Mouse (Mus musculus) layer of hippocampus, adult 11-12 months (tissue): ENCODE measurements around the gene Olfr313.
"Not testable (repeated sequence)": the region's sequence is repeated elsewhere in the genome, so short reads cannot be mapped to it uniquely, and the experiment has no call there.

Experiments
- DNase-seq: peaks from one replicate; pipeline ENCODE4 v3.0.0; 2022; ENCODE audit warnings: low spot score

The Olfr313 gene

GRCm38 (mm10) chr11:58814700-58815099 lies at the start of gene Olfr313:
Gene Olfr313 (plus strand): TSS chr11:58815000.
- DNase-seq: not testable (repeated sequence)

GRCm38 (mm10) chr11:58772888-58773287 lies 41.9 kb upstream of the Olfr313 start, which contains the start of gene Olfr315:
Gene Olfr315 (plus strand): TSS chr11:58773188.
- no peak for DNase-seq

GRCm38 (mm10) chr11:58782480-58783089 lies 32.2 kb upstream of the Olfr313 start, which contains the start of gene Olfr314:
Gene Olfr314 (plus strand): TSS chr11:58782952.
- DNase-seq: no peak

GRCm38 (mm10) chr11:58784182-58784581 lies 30.6 kb upstream of the Olfr313 start:
- DNase-seq: no peak

GRCm38 (mm10) chr11:58787651-58788050 lies 27.1 kb upstream of the Olfr313 start:
- no peak for DNase-seq

GRCm38 (mm10) chr11:58788346-58788745 lies 26.5 kb upstream of the Olfr313 start:
- DNase-seq: no peak

GRCm38 (mm10) chr11:58789532-58789931 lies 25.3 kb upstream of the Olfr313 start:
- no peak for DNase-seq

- DNase-seq: no peak
These were observed 24.7 kb upstream of the Olfr313 start for GRCm38 (mm10) chr11:58790053-58790452.

- DNase-seq: no peak
These were observed 24.2 kb upstream of the Olfr313 start for GRCm38 (mm10) chr11:58790646-58791045.

GRCm38 (mm10) chr11:58795856-58796255 lies 18.9 kb upstream of the Olfr313 start:
- no peak for DNase-seq

- peak; percentile 77 for DNase-seq
These were observed 17.9 kb upstream of the Olfr313 start for GRCm38 (mm10) chr11:58796850-58797249.

- no peak for DNase-seq
These were observed 15.1 kb upstream of the Olfr313 start for GRCm38 (mm10) chr11:58799747-58800146.

GRCm38 (mm10) chr11:58801558-58802228 lies 13.1 kb upstream of the Olfr313 start, which contains the start of gene Fam183b:
Gene Fam183b (minus strand): TSS chr11:58801960.
- DNase-seq: peak; percentile 34

GRCm38 (mm10) chr11:58803871-58804270 lies 10.9 kb upstream of the Olfr313 start:
- no peak for DNase-seq

GRCm38 (mm10) chr11:58804393-58804792 lies 10.4 kb upstream of the Olfr313 start:
- no peak for DNase-seq

GRCm38 (mm10) chr11:58812001-58812400 lies 2.8 kb upstream of the Olfr313 start:
- no peak for DNase-seq

- no peak for DNase-seq
These were observed 876 bp downstream of the Olfr313 start for GRCm38 (mm10) chr11:58815676-58816075.

- not testable (repeated sequence) for DNase-seq
These were observed 14.1 kb downstream of the Olfr313 start, which contains the start of gene Olfr312 for GRCm38 (mm10) chr11:58828937-58829336. Gene Olfr312 (plus strand): TSS chr11:58829237.

GRCm38 (mm10) chr11:58829764-58830163 lies 15.0 kb downstream of the Olfr313 start:
- no peak for DNase-seq

GRCm38 (mm10) chr11:58832541-58832940 lies 17.7 kb downstream of the Olfr313 start:
- not testable (repeated sequence) for DNase-seq

GRCm38 (mm10) chr11:58838951-58839350 lies 24.2 kb downstream of the Olfr313 start, which contains the start of gene Olfr311:
Gene Olfr311 (plus strand): TSS chr11:58839251.
- DNase-seq: not testable (repeated sequence)

- peak; percentile 97 for DNase-seq
These were observed 32.2 kb downstream of the Olfr313 start, which contains the start of gene Gm12258 for GRCm38 (mm10) chr11:58846919-58847461. Gene Gm12258 (plus strand): TSS chr11:58847158.

GRCm38 (mm10) chr11:58847636-58848035 lies 32.8 kb downstream of the Olfr313 start:
- no peak for DNase-seq
